Mouse (Mus musculus) erythroblast, embryonic 14.5 days (primary cell): ENCODE measurements around the gene Clasp1.

Experiments used
- GATA1 ChIP-seq: IDR thresholded peaks from 2 replicates; pipeline ENCODE4 v1.6.1; 2012; ENCODE audit warnings: low read length, inconsistent platforms, mixed read lengths
- TAL1 ChIP-seq: IDR thresholded peaks from 3 replicates; pipeline ENCODE4 v1.6.1; 2012; ENCODE audit warnings: low read length, inconsistent platforms, mixed read lengths

- no peak for TF ChIP-seq TAL1
- TF ChIP-seq GATA1 = no peak
These were observed 259.2 kb downstream of the Clasp1 start for GRCm38 (mm10) chr1:118648015-118648414.
